Mouse (Mus musculus): ENCODE measurements around the gene Coro2a.

DNA sequence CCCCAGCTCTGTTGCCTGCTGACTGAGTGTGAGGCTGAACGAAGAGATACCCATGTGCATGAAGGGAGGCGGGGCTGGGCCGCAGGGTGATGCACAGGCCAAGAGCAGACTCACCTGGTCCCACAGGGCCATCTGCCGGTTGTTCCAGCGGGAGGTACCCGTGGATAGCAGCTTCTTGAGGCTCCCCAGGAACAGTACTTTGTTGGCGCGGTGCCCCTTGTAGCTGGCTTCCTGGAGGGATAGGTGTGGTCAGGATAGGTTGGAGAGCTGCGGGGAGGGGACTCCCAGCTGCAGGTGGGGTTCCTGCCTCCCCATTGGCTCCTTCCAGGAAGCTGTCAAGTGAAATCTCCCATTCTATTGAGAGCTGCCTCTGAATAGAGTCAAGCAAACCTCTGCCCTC is 56.5 kb downstream of the Coro2a start:
- TF ChIP-seq CTCF (IDR thresholded peaks at IDR 0.05) (peak; percentile 32), EP300 (IDR thresholded peaks at IDR 0.05; ENCODE audit: insufficient read depth, low read depth, low read length) (no peak), POLR2A (IDR thresholded peaks at IDR 0.05; ENCODE audit: insufficient read depth, low read depth, low read length) (no peak)

All from heart, adult 2 months (tissue).